Mouse (Mus musculus): Measurements from ENCODE around the gene Acot6. TPM values are rescaled to one million over a fixed set of nuclear protein-coding genes. Genes with fewer than 3 reads are reported as not detected.

Acot6 gene
- polyA plus RNA-seq, 1 experiment from 2014 or later = 1.2 TPM

DNA sequence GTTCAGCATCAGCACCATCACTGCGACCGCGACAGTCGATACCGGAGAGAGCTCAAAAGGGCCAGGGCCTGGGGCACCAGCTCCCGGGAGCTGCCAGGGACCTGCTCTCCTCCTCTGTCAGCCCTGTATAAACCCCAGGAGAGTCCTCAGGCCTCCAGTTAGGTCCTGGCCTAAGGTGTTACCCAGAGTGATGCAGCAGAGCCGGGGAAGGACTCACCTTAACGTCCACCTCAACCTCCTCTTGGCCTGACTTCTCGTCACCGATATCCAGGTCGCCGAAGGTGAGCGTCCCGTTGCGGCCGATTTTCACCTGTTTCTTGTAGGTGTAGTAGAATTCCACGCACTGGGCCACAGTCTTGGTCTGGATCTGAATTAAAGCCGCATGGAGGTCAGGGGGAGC lies 55.8 kb downstream of the Acot6 start:
- no peak overlapping the region for H3K9ac ChIP-seq (replicated peaks)
- WGBS = 93% methylated on average over 18 of the region's 18 CpGs
- H3K4me2 ChIP-seq (replicated peaks) = no peak overlapping the region
- H3K4me3 ChIP-seq = no peak overlapping the region
- no peak overlapping the region for H3K27ac ChIP-seq (replicated peaks)
- H3K36me3 ChIP-seq = peaks cover 28% of the 10 kb centered on the region; the same call in 1 of the 2 replicates
- no peaks in the 10 kb centered on the region for H3K9me3 ChIP-seq
- no peak for ATAC-seq (replicated peaks)
- no peaks in the 10 kb centered on the region for H3K27me3 ChIP-seq
- H3K4me1 ChIP-seq = no peaks in the 10 kb centered on the region

DNA sequence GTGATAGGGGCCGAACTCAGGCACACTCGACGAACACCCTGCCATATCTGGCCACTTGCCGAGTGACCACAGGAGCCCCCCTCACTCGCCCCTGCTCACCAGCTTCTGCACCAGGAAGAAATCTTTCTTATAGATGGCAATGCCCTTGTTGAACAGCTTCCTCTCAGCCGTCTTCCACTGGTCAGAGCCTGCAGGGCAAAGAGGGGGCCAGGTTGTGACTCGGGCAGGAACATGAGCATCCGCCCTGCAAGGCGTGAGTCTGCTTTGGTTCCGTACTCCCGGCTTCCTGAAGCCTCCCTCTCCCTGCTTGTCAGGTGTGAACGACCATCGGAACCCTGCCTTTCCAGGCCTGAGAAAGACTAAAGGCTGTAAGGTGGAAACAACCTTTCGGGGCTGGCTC lies 57.7 kb downstream of the Acot6 start:
- Histone ChIP-seq H3K9me3 (no peaks in the 10 kb centered on the region), H3K4me1 (no peaks in the 10 kb centered on the region), H3K4me2 (replicated peaks) (no peak overlapping the region), H3K4me3 (no peak overlapping the region), H3K9ac (replicated peaks) (no peak overlapping the region), H3K27me3 (no peaks in the 10 kb centered on the region), H3K36me3 (peaks cover 28% of the 10 kb centered on the region; the same call in 1 of the 2 replicates), H3K27ac (replicated peaks) (no peak overlapping the region)
- 91% methylated on average over 14 of the region's 14 CpGs for WGBS
- no peak for ATAC-seq (replicated peaks)

DNA sequence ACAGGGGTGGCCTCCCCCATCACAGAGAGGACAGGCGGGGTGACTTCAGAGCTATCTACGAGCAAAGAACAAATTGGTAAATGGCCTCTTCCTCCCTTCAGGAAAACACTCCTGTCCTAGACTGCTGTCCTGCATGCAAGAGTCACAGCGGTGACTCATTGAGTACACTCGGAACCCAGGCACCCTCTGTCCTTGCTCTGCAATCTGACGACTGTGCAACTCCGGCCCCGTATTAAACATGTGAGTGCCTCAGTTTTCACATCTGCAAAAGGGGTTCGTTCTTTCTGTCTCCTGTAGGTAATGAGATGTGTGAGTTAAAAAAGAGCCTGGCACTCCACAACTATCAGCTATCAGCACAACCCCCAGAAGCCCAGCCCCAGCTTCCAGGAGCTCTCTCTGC lies 60.0 kb downstream of the Acot6 start:
- H3K27ac ChIP-seq (replicated peaks) = no peak overlapping the region
- no peaks in the 10 kb centered on the region for H3K4me1 ChIP-seq
- H3K4me3 ChIP-seq = no peak overlapping the region
- 93% methylated on average over 8 of the region's 8 CpGs for WGBS
- ATAC-seq (replicated peaks) = no peak
- H3K9ac ChIP-seq (replicated peaks) = no peak overlapping the region
- H3K4me2 ChIP-seq (replicated peaks) = no peak overlapping the region
- H3K9me3 ChIP-seq = no peaks in the 10 kb centered on the region
- peaks cover 24% of the 10 kb centered on the region; the same call in 1 of the 2 replicates for H3K36me3 ChIP-seq
- H3K27me3 ChIP-seq = no peaks in the 10 kb centered on the region

Other genes starting within 250 kb of the Acot6 start
- 16.4 and 18.6 TPM in 2 replicates for gene Numb, start 178.7 kb upstream of the Acot6 start, polyA plus RNA-seq (2015; fragmentation: Nextera tagmentation; extraction: Ambion mirVana)
- gene Riox1, start 150.0 kb upstream of the Acot6 start, polyA plus RNA-seq (2015; fragmentation: Nextera tagmentation; extraction: Ambion mirVana) = 13.0 and 13.7 TPM in 2 replicates
- not detected in 2 replicates for gene Heatr4, start 115.8 kb upstream of the Acot6 start, polyA plus RNA-seq (2015; fragmentation: Nextera tagmentation; extraction: Ambion mirVana)
- 11.3 and 12.4 TPM in 2 replicates for gene Acot2, start 112.8 kb upstream of the Acot6 start, polyA plus RNA-seq (2015; fragmentation: Nextera tagmentation; extraction: Ambion mirVana)
- gene Acot1, start 91.2 kb upstream of the Acot6 start, polyA plus RNA-seq (2015; fragmentation: Nextera tagmentation; extraction: Ambion mirVana) = 74.0 and 86.6 TPM in 2 replicates
- 0.27 and 0.41 TPM in 2 replicates for gene Acot4, start 62.3 kb upstream of the Acot6 start, polyA plus RNA-seq (2015; fragmentation: Nextera tagmentation; extraction: Ambion mirVana)
- not detected in 2 replicates for gene Gm49366, start 61.7 kb upstream of the Acot6 start, polyA plus RNA-seq (2015; fragmentation: Nextera tagmentation; extraction: Ambion mirVana)
- gene Acot3, start 48.5 kb upstream of the Acot6 start, polyA plus RNA-seq (2015; fragmentation: Nextera tagmentation; extraction: Ambion mirVana) = 0.62 and 0.80 TPM in 2 replicates
- 0.32 TPM in 1 of 2 replicates, not detected in the other for gene Acot5, start 31.3 kb upstream of the Acot6 start, polyA plus RNA-seq (2015; fragmentation: Nextera tagmentation; extraction: Ambion mirVana)
- 9.6 and 10.1 TPM in 2 replicates for gene Dnal1, start 13.7 kb downstream of the Acot6 start, polyA plus RNA-seq (2015; fragmentation: Nextera tagmentation; extraction: Ambion mirVana)
- gene Pnma1, start 47.8 kb downstream of the Acot6 start, polyA plus RNA-seq (2015; fragmentation: Nextera tagmentation; extraction: Ambion mirVana) = 6.0 and 6.5 TPM in 2 replicates
- 4.3 and 5.0 TPM in 2 replicates for gene Elmsan1, start 118.2 kb downstream of the Acot6 start, polyA plus RNA-seq (2015; fragmentation: Nextera tagmentation; extraction: Ambion mirVana)
- 12.0 and 13.4 TPM in 2 replicates for gene Ptgr2, start 184.6 kb downstream of the Acot6 start, polyA plus RNA-seq (2015; fragmentation: Nextera tagmentation; extraction: Ambion mirVana)
- gene Zfp410, start 216.2 kb downstream of the Acot6 start, polyA plus RNA-seq (2015; fragmentation: Nextera tagmentation; extraction: Ambion mirVana) = 92.8 and 96.0 TPM in 2 replicates